Mouse (Mus musculus) erythroblast, embryonic 14.5 days (primary cell): ENCODE data around the gene Slx4ip. TPM values are rescaled to one million over a fixed set of nuclear protein-coding genes. Genes with fewer than 3 reads are reported as not detected.

Experiments used
- H3K27me3 ChIP-seq: 2 replicates; pipeline ENCODE4 v1.6.1; 2012; ENCODE audit warnings: inconsistent platforms; ENCODE audit not compliant: control insufficient read depth
- H3K36me3 ChIP-seq: 2 replicates; pipeline ENCODE4 v1.6.1; 2012; ENCODE audit warnings: mild to moderate bottlenecking, inconsistent platforms; ENCODE audit not compliant: control insufficient read depth
- H3K4me1 ChIP-seq: 2 replicates; pipeline ENCODE4 v1.6.1; 2012; ENCODE audit warnings: inconsistent platforms; ENCODE audit not compliant: control insufficient read depth
- H3K4me3 ChIP-seq: replicated peaks from 2 replicates; pipeline ENCODE3; 2012; ENCODE audit warnings: moderate library complexity, mild to moderate bottlenecking, inconsistent platforms
- H3K9me3 ChIP-seq: 2 replicates; pipeline ENCODE4 v1.6.1; 2012; ENCODE audit warnings: low read length, inconsistent platforms, mixed read lengths; ENCODE audit not compliant: control insufficient read depth
- GATA1 ChIP-seq: IDR thresholded peaks from 2 replicates; pipeline ENCODE4 v1.6.1; 2012; ENCODE audit warnings: low read length, inconsistent platforms, mixed read lengths
- TAL1 ChIP-seq: IDR thresholded peaks from 3 replicates; pipeline ENCODE4 v1.6.1; 2012; ENCODE audit warnings: low read length, inconsistent platforms, mixed read lengths
- polyA plus RNA-seq: library from polyadenylated mRNA; stranded (reverse); fragments of >175 nt; gene quantifications from 2 replicates; pipeline ENCODE4 v1.2.3, GENCODE M21; 2012

Slx4ip gene
- polyA plus RNA-seq, 1 experiment = 0.07 TPM

DNA sequence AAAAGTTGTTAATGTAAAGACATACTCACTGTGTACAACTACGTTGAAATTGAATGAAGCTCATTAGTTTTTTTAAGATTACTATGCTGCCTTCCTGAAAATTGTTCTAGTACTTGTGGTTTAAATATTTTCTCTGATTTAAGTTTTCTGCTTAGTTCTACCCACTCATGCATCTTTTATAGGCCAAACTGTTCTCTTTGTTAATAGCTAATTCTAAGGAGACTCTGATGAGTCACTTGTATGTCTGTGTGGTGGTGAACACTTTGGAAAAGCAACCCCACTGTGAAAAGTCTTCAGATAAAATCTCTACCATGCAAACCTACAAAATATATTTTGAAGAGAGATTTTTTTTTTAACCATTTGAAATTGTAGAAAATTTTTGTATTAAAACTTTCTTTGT, 47.2 kb downstream of the Slx4ip start:
- no peaks in the 10 kb centered on the region for H3K9me3 ChIP-seq
- TF ChIP-seq TAL1 (no peak), GATA1 (no peak)
- H3K36me3 ChIP-seq = no peaks in the 10 kb centered on the region

DNA sequence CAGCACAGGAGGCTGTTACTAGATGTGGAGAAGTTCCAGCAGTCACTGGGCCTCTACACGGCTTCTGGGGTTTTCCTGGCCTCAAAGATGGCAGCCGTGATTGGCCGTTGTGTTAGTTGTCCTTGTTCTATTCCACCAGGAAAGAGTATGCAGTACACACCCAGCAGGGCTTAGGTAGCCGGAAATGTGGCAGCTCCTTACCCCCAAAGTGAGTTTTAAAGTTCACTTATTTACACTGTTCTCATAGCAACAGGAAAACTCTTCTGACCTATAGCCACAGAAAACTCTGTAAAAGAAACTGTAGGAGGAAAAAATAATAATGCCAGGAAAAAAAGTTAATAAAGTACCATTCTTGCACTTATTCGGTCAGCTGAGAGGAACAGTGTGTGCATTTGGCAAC, 55.3 kb downstream of the Slx4ip start:
- no peaks in the 10 kb centered on the region for H3K4me1 ChIP-seq
- no peak for TF ChIP-seq GATA1
- no peak for TF ChIP-seq TAL1
- H3K27me3 ChIP-seq = no peaks in the 10 kb centered on the region
- no peaks in the 10 kb centered on the region for H3K36me3 ChIP-seq
- no peak overlapping the region for H3K4me3 ChIP-seq
- H3K9me3 ChIP-seq = no peaks in the 10 kb centered on the region

More for the DNA sequence above, 47.2 kb downstream of the Slx4ip start:
- Histone ChIP-seq H3K4me1 (no peaks in the 10 kb centered on the region), H3K4me3 (no peak overlapping the region), H3K27me3 (no peaks in the 10 kb centered on the region)

DNA sequence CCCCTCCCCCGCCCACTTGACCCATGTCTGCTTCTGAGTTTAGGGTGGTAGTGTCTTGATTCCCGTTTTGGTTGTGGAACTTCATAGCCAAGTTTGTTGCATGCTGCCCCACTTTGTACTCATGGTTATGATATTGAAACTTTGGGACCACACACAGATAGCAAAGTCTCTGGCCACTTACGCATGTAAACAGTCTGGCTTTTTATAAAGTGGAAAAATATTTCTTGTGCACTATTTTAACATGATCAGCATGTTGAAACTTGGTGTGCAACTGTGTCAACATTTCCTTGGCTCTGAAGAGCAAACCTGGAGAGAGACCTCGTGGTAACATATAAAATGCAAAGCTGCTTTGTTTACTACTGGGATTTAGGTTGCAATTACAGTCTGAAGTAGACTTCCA, 56.5 kb downstream of the Slx4ip start:
- Histone ChIP-seq H3K4me3 (no peak overlapping the region), H3K9me3 (no peaks in the 10 kb centered on the region), H3K36me3 (no peaks in the 10 kb centered on the region), H3K4me1 (peaks cover 10% of the 10 kb centered on the region), H3K27me3 (no peaks in the 10 kb centered on the region)
- TF ChIP-seq GATA1 (no peak), TAL1 (no peak)

DNA sequence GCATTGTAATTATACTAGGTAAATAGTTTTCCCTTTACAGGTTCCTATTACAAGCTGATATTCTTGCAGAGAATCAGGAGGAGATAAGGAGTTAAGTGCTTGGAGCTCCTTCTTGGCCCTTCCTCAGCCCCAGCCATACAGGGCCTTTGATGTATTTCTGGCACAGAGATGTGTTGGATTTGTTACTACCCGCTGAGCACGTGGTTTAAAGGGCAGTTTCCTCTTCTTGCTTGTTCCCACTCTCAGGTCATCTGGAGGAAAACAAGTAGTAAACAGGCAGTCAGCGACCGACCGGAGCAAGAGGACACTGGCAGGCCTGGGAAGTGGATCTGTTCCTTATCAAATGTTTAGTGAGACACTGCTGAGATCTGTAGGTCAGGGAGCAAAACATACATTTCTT, 56.9 kb downstream of the Slx4ip start:
- Histone ChIP-seq H3K4me3 (no peak overlapping the region), H3K36me3 (no peaks in the 10 kb centered on the region), H3K27me3 (no peaks in the 10 kb centered on the region), H3K4me1 (peaks cover 12% of the 10 kb centered on the region), H3K9me3 (no peaks in the 10 kb centered on the region)
- TF ChIP-seq TAL1 (no peak), GATA1 (no peak)

DNA sequence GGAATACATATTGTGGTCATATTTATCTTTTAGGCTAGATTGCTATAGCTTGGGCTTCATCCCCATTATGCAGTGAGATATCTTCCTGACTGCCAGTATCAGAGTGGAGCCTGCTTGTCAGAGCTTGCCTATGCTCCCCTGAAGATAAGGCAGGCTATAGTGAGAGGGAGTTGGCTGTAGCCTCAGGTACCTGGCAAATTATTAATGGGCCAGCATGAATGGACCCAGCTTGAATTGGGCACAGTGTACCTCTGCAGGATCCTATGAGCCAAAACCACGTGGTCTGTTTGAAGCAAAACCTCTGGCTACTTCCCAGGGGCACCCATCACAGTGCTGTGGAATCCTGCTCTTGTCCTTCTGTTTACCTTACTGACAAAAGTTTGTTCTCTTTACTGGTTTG, 61.2 kb downstream of the Slx4ip start:
- no peaks in the 10 kb centered on the region for H3K36me3 ChIP-seq
- TF ChIP-seq GATA1 (no peak), TAL1 (no peak)
- H3K27me3 ChIP-seq = no peaks in the 10 kb centered on the region
- no peak overlapping the region for H3K4me3 ChIP-seq
- H3K4me1 ChIP-seq = peaks cover 14% of the 10 kb centered on the region
- H3K9me3 ChIP-seq = no peaks in the 10 kb centered on the region

DNA sequence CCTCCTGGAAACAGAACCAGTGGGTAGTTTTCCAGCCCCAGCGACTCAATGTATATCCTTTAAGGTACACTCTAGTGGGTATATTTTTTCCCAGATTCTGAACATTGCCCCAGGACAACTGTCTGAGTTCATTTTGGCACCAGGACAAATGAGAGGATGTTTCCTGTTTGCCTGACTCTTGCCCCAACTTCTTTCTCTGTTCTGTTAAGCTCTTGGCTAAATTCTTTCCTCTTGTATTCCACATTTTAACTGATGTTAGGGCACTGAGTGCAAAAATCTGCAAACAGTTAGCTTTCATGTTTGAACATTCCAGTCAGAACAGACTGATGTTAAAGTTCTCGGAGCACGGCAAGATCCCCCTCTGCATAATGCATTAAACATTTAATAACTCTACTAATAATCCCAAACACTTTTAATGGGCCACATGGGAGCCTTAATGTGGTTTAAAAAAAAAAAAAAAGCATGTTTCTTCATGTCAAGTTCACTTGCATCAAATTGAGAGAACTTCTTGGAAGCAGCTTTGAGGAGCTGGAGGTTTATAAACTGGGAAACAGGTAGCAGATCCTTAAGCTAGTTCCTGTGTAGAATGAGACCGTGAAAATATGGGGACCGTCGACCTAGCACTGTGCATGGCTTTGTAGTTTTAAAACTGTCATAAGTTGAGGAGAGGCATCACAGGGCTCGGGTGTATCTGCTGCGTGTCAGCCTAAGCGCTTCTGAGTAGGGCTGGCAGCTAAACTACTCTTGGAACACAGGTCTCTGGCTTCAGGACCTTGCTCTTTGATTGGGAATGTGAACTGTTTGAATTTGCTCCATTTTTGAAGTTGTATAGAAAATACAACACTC, 64.9 kb downstream of the Slx4ip start:
- Histone ChIP-seq H3K9me3 (no peaks in the 10 kb centered on the region), H3K36me3 (no peaks in the 10 kb centered on the region), H3K4me1 (peaks cover 14% of the 10 kb centered on the region), H3K4me3 (no peak overlapping the region), H3K27me3 (no peaks in the 10 kb centered on the region)
- TF ChIP-seq TAL1 (no peak), GATA1 (no peak)

DNA sequence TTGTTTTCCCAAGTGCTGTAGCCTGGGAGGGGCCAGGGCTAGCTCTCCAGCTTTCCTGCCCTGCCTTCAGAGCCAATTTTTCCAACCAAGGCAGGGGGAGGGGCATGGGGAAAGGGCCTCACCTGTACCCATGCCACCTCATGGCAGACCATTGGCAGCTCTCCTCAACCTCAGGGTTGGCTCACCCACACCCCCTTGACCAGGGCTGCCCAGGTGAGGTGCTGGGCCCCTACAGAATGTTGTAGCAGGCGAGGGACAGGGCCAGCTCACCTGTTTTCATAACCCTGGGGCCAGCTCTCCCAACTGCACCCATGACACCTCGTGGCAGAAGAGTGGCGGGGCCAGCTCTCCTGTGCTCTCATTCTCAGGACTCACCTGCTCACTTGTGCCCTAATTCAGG, 67.7 kb downstream of the Slx4ip start:
- no peaks in the 10 kb centered on the region for H3K36me3 ChIP-seq
- no peaks in the 10 kb centered on the region for H3K9me3 ChIP-seq
- H3K4me1 ChIP-seq = no peaks in the 10 kb centered on the region; the same call in none of the 2 replicates
- H3K27me3 ChIP-seq = no peaks in the 10 kb centered on the region
- TF ChIP-seq GATA1 (no peak), TAL1 (no peak)
- H3K4me3 ChIP-seq = no peak overlapping the region

DNA sequence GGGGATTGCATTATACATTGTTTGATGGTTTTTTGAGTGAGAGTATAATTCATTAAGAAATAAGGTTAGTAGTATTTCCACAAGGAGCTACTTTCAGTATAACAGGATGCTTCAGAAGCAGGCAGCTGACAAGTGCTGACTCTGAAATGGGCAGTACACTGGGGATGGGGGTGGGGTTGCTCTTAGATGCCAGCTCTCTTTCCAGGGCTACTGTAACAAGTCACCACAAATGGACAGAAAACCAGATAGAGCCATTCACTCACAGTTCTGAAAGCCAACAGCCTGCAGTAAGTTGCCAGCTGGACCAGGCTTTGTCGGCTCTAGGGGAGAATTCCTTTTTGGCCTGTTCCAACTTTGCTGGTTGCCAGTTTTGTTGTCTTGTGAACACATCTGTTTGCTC, 84.8 kb downstream of the Slx4ip start:
- TF ChIP-seq TAL1 (no peak), GATA1 (no peak)
- Histone ChIP-seq H3K27me3 (no peaks in the 10 kb centered on the region), H3K36me3 (no peaks in the 10 kb centered on the region), H3K4me1 (0 out of 2 replicates have a peak, but pooled peaks cover 1% of the 10 kb centered on the region), H3K9me3 (no peaks in the 10 kb centered on the region), H3K4me3 (no peak overlapping the region)

DNA sequence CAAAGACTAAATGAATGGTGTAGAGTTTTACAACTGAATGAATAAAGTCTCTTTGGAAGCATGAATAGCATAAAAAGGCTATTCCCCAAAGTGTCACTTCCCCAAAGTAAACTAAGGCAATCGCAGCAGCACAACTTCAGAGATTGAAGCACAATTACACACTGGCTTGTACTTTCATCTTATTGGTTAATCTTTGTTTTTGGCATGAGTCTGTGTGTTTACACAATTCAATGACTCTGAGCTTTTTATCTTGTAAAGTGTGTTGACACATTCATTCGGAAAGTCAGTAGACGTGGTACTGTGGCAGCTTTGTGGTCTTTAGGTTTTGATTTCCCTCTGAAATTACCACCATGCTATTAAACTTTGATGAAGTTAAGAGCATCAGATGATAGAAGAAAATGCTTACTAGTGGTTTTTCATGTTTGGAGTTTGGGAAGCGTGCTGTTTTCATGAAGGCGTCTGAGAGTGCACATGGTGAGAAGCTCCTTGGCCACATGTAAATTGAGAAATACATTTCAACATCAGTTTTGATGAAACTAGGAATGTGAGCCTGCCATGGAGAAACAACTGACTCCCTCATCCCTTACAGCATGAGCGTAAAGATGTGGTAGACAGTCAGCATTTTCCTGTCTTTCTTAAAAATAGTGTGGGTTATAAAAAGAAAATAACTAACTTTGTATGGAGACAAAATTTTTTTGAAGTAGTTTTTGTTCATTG, 88.2 kb downstream of the Slx4ip start:
- no peak overlapping the region for H3K4me3 ChIP-seq
- TF ChIP-seq GATA1 (no peak), TAL1 (no peak)
- H3K9me3 ChIP-seq = no peaks in the 10 kb centered on the region
- H3K27me3 ChIP-seq = no peaks in the 10 kb centered on the region
- H3K4me1 ChIP-seq = 0 out of 2 replicates have a peak, but pooled peaks cover 1% of the 10 kb centered on the region
- no peaks in the 10 kb centered on the region for H3K36me3 ChIP-seq
